Mouse (Mus musculus) heart, embryonic 11.5 days (tissue): ENCODE results near the gene Ap1s1. TPM values are rescaled to one million over a fixed set of nuclear protein-coding genes. Genes with fewer than 3 reads are reported as not detected.
A peak's percentile ranks its signal among the peaks of the same experiment; 100 is the strongest.

ENCODE experiments used
- ATAC-seq: fragments of 200-750 bp; cut with Nextera tagmentation; replicated peaks from 2 replicates; pipeline ENCODE4 v1.8.0; 2017; ENCODE audit warnings: moderate library complexity; ENCODE audit not compliant: insufficient number of reproducible peaks, low FRiP score, low TSS enrichment
- H3K27ac ChIP-seq: fragments of 300-500 bp; sonication (generic); 2 replicates; pipeline ENCODE4 v1.5.1; 2014; ENCODE audit warnings: mild to moderate bottlenecking, low read depth, low read length
- H3K27me3 ChIP-seq: fragments of 300-500 bp; sonication (generic); 2 replicates; pipeline ENCODE4 v1.6.1; 2014; ENCODE audit warnings: mild to moderate bottlenecking, low read length, mixed read lengths; ENCODE audit not compliant: control insufficient read depth, insufficient read depth
- H3K36me3 ChIP-seq: fragments of 300-500 bp; sonication (generic); 2 replicates; pipeline ENCODE4 v1.6.1; 2014; ENCODE audit warnings: mild to moderate bottlenecking, low read length, moderate library complexity, mixed read lengths; ENCODE audit not compliant: control insufficient read depth, insufficient read depth
- H3K4me1 ChIP-seq: fragments of 300-500 bp; sonication (generic); 2 replicates; pipeline ENCODE4 v1.6.1; 2014; ENCODE audit warnings: low read length; ENCODE audit not compliant: control insufficient read depth, insufficient read depth
- H3K4me2 ChIP-seq: fragments of 300-500 bp; sonication (generic); 2 replicates; pipeline ENCODE4 v1.6.1; 2014; ENCODE audit warnings: mild to moderate bottlenecking, moderate library complexity
- H3K4me3 ChIP-seq: fragments of 300-500 bp; sonication (generic); 2 replicates; pipeline ENCODE4 v1.5.1; 2014; ENCODE audit warnings: low read depth, low read length
- H3K9ac ChIP-seq: fragments of 300-500 bp; sonication (generic); 2 replicates; pipeline ENCODE4 v1.6.1; 2014; ENCODE audit warnings: mild to moderate bottlenecking, low read depth, low read length, moderate library complexity
- H3K9me3 ChIP-seq: fragments of 300-500 bp; sonication (generic); replicated peaks from 2 replicates; pipeline ENCODE4 v1.6.1; 2016; ENCODE audit warnings: low read length; ENCODE audit not compliant: control insufficient read depth
- WGBS: fragments of 180-500 bp; shearing (Covaris S2); extraction: QIAGEN DNeasy Blood & Tissue Kit; methylation state at CpG from one replicate; pipeline ENCODE4 v1.1.7; 2014; ENCODE audit not compliant: insufficient replicate concordance; 5-methylcytosine and 5-hydroxymethylcytosine counted together
- polyA plus RNA-seq: library from polyadenylated mRNA; unstranded; fragments of >200 nt; fragmentation: Nextera tagmentation; extraction: Ambion mirVana; gene quantifications from 2 replicates; pipeline ENCODE4 v1.2.1, GENCODE M21; 2014

The Ap1s1 gene
- polyA plus RNA-seq, 1 experiment from 2014 or later, result 131 TPM

GRCm38 (mm10) chr5:137036211-137036610 is 9.7 kb downstream of the Ap1s1 start:
- no peaks in the 10 kb centered on the region for H3K9me3 ChIP-seq
- H3K36me3 ChIP-seq, result peaks cover 5% of the 10 kb centered on the region
- H3K27me3 ChIP-seq, result peaks cover 12% of the 10 kb centered on the region
- 78% methylated on average over 13 of the region's 13 CpGs for WGBS
- no peak overlapping the region for H3K4me2 ChIP-seq
- H3K27ac ChIP-seq, result no peak overlapping the region
- no peak overlapping the region for H3K4me3 ChIP-seq
- H3K9ac ChIP-seq, result no peak overlapping the region
- ATAC-seq, result no peak
- H3K4me1 ChIP-seq, result peaks cover 13% of the 10 kb centered on the region

- Histone ChIP-seq H3K4me1 (peaks cover 22% of the 10 kb centered on the region), H3K4me3 (peak overlapping the region; percentile 53), H3K9me3 (no peaks in the 10 kb centered on the region), H3K27me3 (peaks cover 46% of the 10 kb centered on the region), H3K4me2 (peak overlapping the region; percentile 99), H3K36me3 (no peaks in the 10 kb centered on the region; the same call in 1 of the 2 replicates), H3K27ac (no peak overlapping the region), H3K9ac (no peak overlapping the region)
- ATAC-seq, result peak; percentile 78
- WGBS, result under 1% methylated on average over 48 of the region's 49 CpGs
Observed at GRCm38 (mm10) chr5:137032641-137033074, 13.3 kb downstream of the Ap1s1 start.

- Histone ChIP-seq H3K9me3 (no peaks in the 10 kb centered on the region), H3K9ac (no peak overlapping the region), H3K4me2 (peak overlapping the region; percentile 99), H3K27ac (no peak overlapping the region), H3K36me3 (no peaks in the 10 kb centered on the region; the same call in 1 of the 2 replicates), H3K27me3 (peaks cover 49% of the 10 kb centered on the region), H3K4me1 (peaks cover 22% of the 10 kb centered on the region), H3K4me3 (peak overlapping the region; percentile 53)
- ATAC-seq, result no peak
- under 1% methylated on average over 31 of the region's 33 CpGs for WGBS
Observed at GRCm38 (mm10) chr5:137032033-137032421, 13.9 kb downstream of the Ap1s1 start.

GRCm38 (mm10) chr5:137031076-137032032 is 14.6 kb downstream of the Ap1s1 start:
- Histone ChIP-seq H3K36me3 (no peaks in the 10 kb centered on the region), H3K4me1 (peaks cover 22% of the 10 kb centered on the region), H3K4me3 (peak overlapping the region; percentile 53), H3K4me2 (peak overlapping the region; percentile 99), H3K27me3 (peaks cover 55% of the 10 kb centered on the region), H3K9ac (no peak overlapping the region), H3K9me3 (no peaks in the 10 kb centered on the region), H3K27ac (no peak overlapping the region)
- 2% methylated on average over 78 of the region's 78 CpGs for WGBS
- no peak for ATAC-seq

- H3K4me1 ChIP-seq, result peaks cover 22% of the 10 kb centered on the region
- H3K9ac ChIP-seq, result no peak overlapping the region
- ATAC-seq, result no peak
- H3K4me3 ChIP-seq, result no peak overlapping the region
- no peaks in the 10 kb centered on the region for H3K9me3 ChIP-seq
- WGBS, result 12% methylated on average over 22 of the region's 22 CpGs
- no peaks in the 10 kb centered on the region for H3K36me3 ChIP-seq
- H3K4me2 ChIP-seq, result peak overlapping the region; percentile 71
- H3K27ac ChIP-seq, result no peak overlapping the region
- H3K27me3 ChIP-seq, result peaks cover 63% of the 10 kb centered on the region
Observed at GRCm38 (mm10) chr5:137030416-137030810, 15.5 kb downstream of the Ap1s1 start.

- peaks cover 22% of the 10 kb centered on the region for H3K4me1 ChIP-seq
- no peaks in the 10 kb centered on the region for H3K36me3 ChIP-seq
- H3K27ac ChIP-seq, result no peak overlapping the region
- peaks cover 69% of the 10 kb centered on the region for H3K27me3 ChIP-seq
- no peaks in the 10 kb centered on the region for H3K9me3 ChIP-seq
- peak overlapping the region; percentile 71 for H3K4me2 ChIP-seq
- 1% methylated on average over 52 of the region's 52 CpGs for WGBS
- H3K9ac ChIP-seq, result no peak overlapping the region
- H3K4me3 ChIP-seq, result peak overlapping the region; percentile 35
- peak; percentile 60 for ATAC-seq
Observed at GRCm38 (mm10) chr5:137029643-137030415, 16.1 kb downstream of the Ap1s1 start.

- Histone ChIP-seq H3K4me1 (peaks cover 22% of the 10 kb centered on the region), H3K36me3 (no peaks in the 10 kb centered on the region), H3K27ac (no peak overlapping the region), H3K9ac (no peak overlapping the region), H3K4me3 (peak overlapping the region; percentile 9; the same call in 1 of the 2 replicates), H3K27me3 (peaks cover 75% of the 10 kb centered on the region), H3K9me3 (no peaks in the 10 kb centered on the region), H3K4me2 (peak overlapping the region; percentile 71)
- 2% methylated on average over 8 of the region's 8 CpGs for WGBS
- ATAC-seq, result no peak
Observed at GRCm38 (mm10) chr5:137029273-137029585, 16.7 kb downstream of the Ap1s1 start.

- Histone ChIP-seq H3K4me3 (0 out of 2 replicates have a peak overlapping the region, but pooled peaks have one; percentile 9), H3K4me1 (peaks cover 22% of the 10 kb centered on the region), H3K27ac (no peak overlapping the region), H3K9ac (no peak overlapping the region), H3K9me3 (no peaks in the 10 kb centered on the region), H3K27me3 (peaks cover 80% of the 10 kb centered on the region), H3K36me3 (no peaks in the 10 kb centered on the region), H3K4me2 (peak overlapping the region; percentile 71; the same call in 1 of the 2 replicates)
- WGBS, result 3% methylated on average over 29 of the region's 29 CpGs
- ATAC-seq, result no peak
Observed at GRCm38 (mm10) chr5:137028561-137029272, 17.2 kb downstream of the Ap1s1 start.
